Mouse (Mus musculus) CH12.LX (cell line): ENCODE data around the gene Msx3. TPM values are rescaled to one million over a fixed set of nuclear protein-coding genes. Genes with fewer than 3 reads are reported as not detected.

Experiments used
- DNase-seq: peaks from one replicate; pipeline ENCODE4 v3.0.0-alpha.2; 2013; ENCODE audit errors: extremely low read depth
- H3K27ac ChIP-seq: 2 replicates; pipeline ENCODE4 v1.5.1; 2012; ENCODE audit warnings: low read depth, mild to moderate bottlenecking, control low read depth, moderate library complexity; ENCODE audit not compliant: insufficient read depth
- H3K27me3 ChIP-seq: replicated peaks from 2 replicates; pipeline ENCODE3; 2012; ENCODE audit warnings: inconsistent platforms
- H3K36me3 ChIP-seq, 2 experiments: replicated peaks in 1 of 2; 2 replicates each; pipeline versions ENCODE3 to v1.6.1; 2012; ENCODE audit warnings: inconsistent platforms in 1 of 2, low read length in 1 of 2, mild to moderate bottlenecking in 1 of 2, mixed read lengths in 1 of 2, moderate library complexity in 1 of 2; ENCODE audit not compliant: control insufficient read depth in 1 of 2, insufficient read depth in 1 of 2
- H3K4me1 ChIP-seq, 2 experiments: 2 replicates each; pipeline ENCODE4 v1.6.1; 2012; ENCODE audit warnings: inconsistent platforms in 1 of 2, moderate library complexity in 1 of 2; ENCODE audit not compliant: insufficient read depth in 2 of 2, control insufficient read depth in 1 of 2
- H3K4me2 ChIP-seq: 2 replicates; pipeline ENCODE4 v1.6.1; 2012; ENCODE audit warnings: low read depth, mild to moderate bottlenecking, control low read depth; ENCODE audit not compliant: poor library complexity, insufficient read depth, severe bottlenecking
- H3K4me3 ChIP-seq, 3 experiments: fragments of 150-350 bp in 1 of 3; sonication (generic) in 1 of 3; replicated peaks in 1 of 3; 2 replicates each; pipeline versions ENCODE3 to v1.5.1; 2011 to 2012; ENCODE audit warnings: low read depth in 2 of 3, low read length in 2 of 3, mild to moderate bottlenecking in 2 of 3, moderate library complexity in 2 of 3, control low read depth in 1 of 3, improper control_type of control experiment in 1 of 3, inconsistent platforms in 1 of 3, mixed read lengths in 1 of 3; ENCODE audit not compliant: poor library complexity in 1 of 3
- H3K79me2 ChIP-seq: replicated peaks from 2 replicates; pipeline ENCODE4 v1.6.1; 2012; ENCODE audit warnings: mild to moderate bottlenecking, moderate library complexity; ENCODE audit not compliant: control insufficient read depth, poor library complexity, insufficient read depth, severe bottlenecking; ENCODE audit errors: extremely low read depth
- H3K9ac ChIP-seq: 2 replicates; pipeline ENCODE4 v1.6.1; 2012; ENCODE audit warnings: low read depth, mild to moderate bottlenecking, control low read depth, moderate library complexity; ENCODE audit not compliant: insufficient read depth
- H3K9me3 ChIP-seq: replicated peaks from 2 replicates; pipeline ENCODE3; 2012; ENCODE audit warnings: low read length, inconsistent platforms, mixed read lengths
- CTCF ChIP-seq, 2 experiments: IDR thresholded peaks in 1 of 2; conservative IDR thresholded peaks in 1 of 2; 2 replicates each; pipeline ENCODE4 v1.5.1; 2011 to 2012; ENCODE audit warnings: low read depth in 2 of 2, low read length in 2 of 2, improper control_type of control experiment in 1 of 2, inconsistent platforms in 1 of 2, mild to moderate bottlenecking in 1 of 2, moderate library complexity in 1 of 2
- EP300 ChIP-seq: IDR thresholded peaks from 2 replicates; pipeline ENCODE4 v1.6.1; 2011; ENCODE audit warnings: low read length, improper control_type of control experiment
- GABPA ChIP-seq: IDR thresholded peaks from 2 replicates; pipeline ENCODE4 v1.6.1; 2012; ENCODE audit warnings: low read depth, low read length, improper control_type of control experiment, inconsistent platforms; ENCODE audit not compliant: insufficient replicate concordance
- IRF4 ChIP-seq: IDR thresholded peaks from 2 replicates; pipeline ENCODE4 v1.6.1; 2014; ENCODE audit warnings: low read depth, mild to moderate bottlenecking, inconsistent platforms, low read length, improper control_type of control experiment
- JUN ChIP-seq: IDR thresholded peaks from 2 replicates; pipeline ENCODE4 v1.6.1; 2011; ENCODE audit warnings: low read depth, mild to moderate bottlenecking, low read length, improper control_type of control experiment, moderate library complexity; ENCODE audit not compliant: insufficient read depth
- JUND ChIP-seq: conservative IDR thresholded peaks from 2 replicates; pipeline ENCODE4 v1.6.1; 2011; ENCODE audit warnings: low read depth, low read length, improper control_type of control experiment
- MAX ChIP-seq: IDR thresholded peaks from 2 replicates; pipeline ENCODE4 v1.6.1; 2011; ENCODE audit warnings: low read length, improper control_type of control experiment
- MAZ ChIP-seq: IDR thresholded peaks from 2 replicates; pipeline ENCODE4 v1.6.1; 2012; ENCODE audit warnings: low read depth, mild to moderate bottlenecking, inconsistent platforms, low read length, improper control_type of control experiment, moderate library complexity
- MEF2A ChIP-seq: IDR thresholded peaks from 2 replicates; pipeline ENCODE4 v1.6.1; 2014; ENCODE audit warnings: low read depth, mild to moderate bottlenecking, inconsistent platforms, low read length, improper control_type of control experiment, borderline replicate concordance
- PAX5 ChIP-seq: IDR thresholded peaks from 2 replicates; pipeline ENCODE4 v1.6.1; 2012; ENCODE audit warnings: low read length, inconsistent platforms, mixed read lengths
- RAD21 ChIP-seq: IDR thresholded peaks from 2 replicates; pipeline ENCODE4 v1.6.1; 2011; ENCODE audit warnings: low read depth, mild to moderate bottlenecking, low read length, improper control_type of control experiment, moderate library complexity
- RCOR1 ChIP-seq: conservative IDR thresholded peaks from 2 replicates; pipeline ENCODE4 v1.6.1; 2012; ENCODE audit warnings: low read depth, mild to moderate bottlenecking, inconsistent platforms, low read length, improper control_type of control experiment
- SMC3 ChIP-seq: IDR thresholded peaks from 2 replicates; pipeline ENCODE4 v1.6.1; 2011; ENCODE audit warnings: low read depth, low read length, improper control_type of control experiment
- TBP ChIP-seq: conservative IDR thresholded peaks from 2 replicates; pipeline ENCODE4 v1.6.1; 2011; ENCODE audit warnings: low read depth, low read length, improper control_type of control experiment
- TCF12 ChIP-seq: IDR thresholded peaks from 2 replicates; pipeline ENCODE4 v1.6.1; 2014; ENCODE audit warnings: low read depth, mild to moderate bottlenecking, inconsistent platforms, low read length, improper control_type of control experiment
- ZC3H11A ChIP-seq: IDR thresholded peaks from 2 replicates; pipeline ENCODE4 v1.6.1; 2012; ENCODE audit warnings: low read depth, mild to moderate bottlenecking, inconsistent platforms, low read length, improper control_type of control experiment
- ZNF384 ChIP-seq: IDR thresholded peaks from 2 replicates; pipeline ENCODE4 v1.6.1; 2012; ENCODE audit warnings: low read depth, low read length, improper control_type of control experiment, inconsistent platforms
- dilution Hi-C: fragments of 300-500 bp; cut with MboI; formaldehyde crosslinking; loops from 2 replicates; pipeline ENCODE4 v1.14.3; 2020; ENCODE audit warnings: low sequenced_read_pairs; ENCODE audit not compliant: extremely low pct_unique_long_range_greater_than_20kb, extremely low pct_ligation_motif_present
- in situ Hi-C: fragments of 300-500 bp; cut with MboI; formaldehyde crosslinking; loops from 3 replicates; pipeline ENCODE4 v1.14.3; 2019; ENCODE audit warnings: low sequenced_read_pairs, low pct_ligation_motif_present, low pct_unique_long_range_greater_than_20kb, mixed read lengths
- polyA plus RNA-seq: library from polyadenylated mRNA; unstranded; fragments of >175 nt; gene quantifications from 2 replicates; pipeline ENCODE4 v1.2.1, GENCODE M21; 2012; ENCODE audit warnings: low read depth; ENCODE audit not compliant: insufficient read length
- total RNA-seq, 2 experiments: library from RNA; depleted of rRNA; stranded (reverse); fragments of 300-350 nt in 1 of 2; fragments of >200 nt in 1 of 2; gene quantifications; 2 replicates each; pipeline ENCODE4 v1.2.3; 2012 to 2014

Msx3 gene
- total and polyA plus RNA-seq, 3 experiments: not detected

- Histone ChIP-seq H3K4me1 (peaks cover 17 to 22% of the 10 kb centered on the region in 2 experiments), H3K79me2 (no peaks in the 10 kb centered on the region), H3K27me3 (peaks cover 46% of the 10 kb centered on the region), H3K36me3 (no peaks in the 10 kb centered on the region), H3K9ac (no peak overlapping the region), H3K9me3 (no peaks in the 10 kb centered on the region), H3K4me3 (no peak overlapping the region), H3K4me2 (peak overlapping the region; percentile 69), H3K27ac (no peak overlapping the region)
- DNase-seq: peak; percentile 81
- TF ChIP-seq SMC3 (peak; percentile 82), JUN (no peak), CTCF (conservative IDR thresholded peaks at IDR 0.05 in 1 of 2, IDR thresholded peaks at IDR 0.05 in 1 of 2; ENCODE audit: low read depth in 2 of 2, low read length in 2 of 2) (peak; percentile 64 to 91), ZC3H11A (peak; percentile 74), RAD21 (peak; percentile 93), MAZ (no peak)
- dilution Hi-C loops (no loop called here), in situ Hi-C loops (loop anchor here (25.0 kb wide), 1 partner anchor 759 kb away; the partner anchor contains the start of genes Odf3, Scgb1c1 and Urah)
Observed at GRCm38 (mm10) chr7:140078711-140079110, 29.8 kb upstream of the Msx3 start.

DNA sequence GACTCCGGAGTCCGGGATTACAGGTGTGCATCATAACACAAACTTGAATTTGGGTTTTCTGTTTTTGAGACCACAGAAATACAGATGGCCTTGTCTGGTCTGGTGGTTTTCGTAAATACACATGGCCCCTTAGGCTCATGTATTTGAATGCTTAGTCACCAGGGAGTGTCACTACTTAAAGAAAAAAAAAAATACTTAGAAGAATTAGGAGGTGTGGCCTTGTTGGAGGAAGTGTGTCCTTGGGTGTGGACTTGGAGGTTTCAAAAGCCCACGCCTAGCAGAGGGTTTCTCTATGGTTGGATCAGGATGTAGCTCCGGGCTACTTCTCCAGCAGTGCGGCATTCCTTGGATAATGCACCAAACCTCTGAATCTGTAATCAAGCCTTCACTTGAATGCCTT, 28.8 kb upstream of the Msx3 start:
- dilution Hi-C loops (no loop called here), in situ Hi-C loops (loop anchor here (25.0 kb wide), 1 partner anchor 760 kb away; the partner anchor contains the start of genes Odf3, Scgb1c1 and Urah)
- Histone ChIP-seq H3K27me3 (peaks cover 47% of the 10 kb centered on the region), H3K79me2 (no peaks in the 10 kb centered on the region), H3K27ac (no peak overlapping the region), H3K4me1 (peaks cover 17 to 22% of the 10 kb centered on the region in 2 experiments), H3K9ac (no peak overlapping the region), H3K36me3 (no peaks in the 10 kb centered on the region), H3K4me2 (peak overlapping the region; percentile 25; the same call in 1 of the 2 replicates), H3K4me3 (no peak overlapping the region), H3K9me3 (no peaks in the 10 kb centered on the region)
- peak; percentile 37 for DNase-seq
- no peak for TF ChIP-seq MEF2A
- TF ChIP-seq ZNF384: peak; percentile 86

GRCm38 (mm10) chr7:140070042-140070711, 21.3 kb upstream of the Msx3 start:
- in situ Hi-C loops: no loop called here
- H3K27ac ChIP-seq: no peak overlapping the region

More at GRCm38 (mm10) chr7:140070042-140070711, 21.3 kb upstream of the Msx3 start:
- TF ChIP-seq IRF4 (no peak), TCF12 (no peak), TBP (no peak), EP300 (no peak), GABPA (no peak), ZC3H11A (no peak), MAX (no peak), RAD21 (no peak), RCOR1 (no peak), JUND (no peak), SMC3 (no peak), PAX5 (no peak)
- no peaks in the 10 kb centered on the region for H3K36me3 ChIP-seq
- no peak overlapping the region for H3K4me2 ChIP-seq
- dilution Hi-C loops: no loop called here
- H3K4me1 ChIP-seq: peaks cover 4 to 6% of the 10 kb centered on the region in 2 experiments; a peak in 3 of 4 replicates
- no peaks in the 10 kb centered on the region for H3K79me2 ChIP-seq
- H3K9me3 ChIP-seq: peaks cover 2% of the 10 kb centered on the region
- no peak overlapping the region for H3K4me3 ChIP-seq
- no peak for DNase-seq
- no peak overlapping the region for H3K9ac ChIP-seq
- H3K27me3 ChIP-seq: peaks cover 25% of the 10 kb centered on the region
